Mouse (Mus musculus) cerebellum, adult 11 months (tissue): Measurements from ENCODE around the gene Fbxl8.

Experiments
- DNase-seq: peaks from one replicate; pipeline ENCODE4 v3.0.0; 2022

Gene Fbxl8

DNA sequence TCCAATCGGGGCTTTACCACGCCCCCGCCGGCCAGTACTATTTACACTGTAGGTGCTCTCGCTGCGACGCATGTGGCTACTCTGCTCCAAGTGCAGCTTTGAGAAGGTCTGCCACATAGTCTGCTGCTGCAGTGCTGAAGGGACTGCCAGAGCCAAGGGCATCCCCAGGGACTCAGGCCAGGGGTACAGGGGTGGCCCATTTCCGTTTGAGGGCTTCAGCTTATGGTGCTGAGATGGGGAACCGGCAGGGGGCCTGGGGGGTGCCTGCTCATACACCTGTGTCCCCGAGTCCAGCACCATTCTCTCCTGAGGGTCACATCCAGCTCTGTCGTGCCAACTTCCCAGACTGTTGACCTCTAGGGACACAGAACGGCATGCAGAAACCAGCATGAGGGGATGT lies 21.1 kb downstream of the Fbxl8 start:
- no peak for DNase-seq

DNA sequence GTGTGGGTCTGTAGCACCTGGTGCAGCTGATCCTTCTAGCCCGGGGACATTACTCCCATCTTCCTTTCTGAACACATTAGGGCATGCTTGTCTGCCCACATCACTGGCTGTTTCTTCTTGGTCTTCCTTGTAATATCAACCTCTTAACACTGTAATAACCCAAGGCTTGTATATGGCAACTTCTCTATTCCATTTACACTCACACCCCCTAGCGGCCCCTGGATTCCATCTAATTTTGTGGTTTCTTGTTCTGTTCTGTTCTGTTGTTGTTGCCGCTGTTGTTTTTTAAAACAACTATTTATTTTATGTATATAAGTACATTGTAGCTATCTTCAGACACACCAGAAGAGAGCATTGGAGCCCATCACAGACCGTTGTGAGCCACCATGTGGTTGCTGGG lies 22.5 kb downstream of the Fbxl8 start:
- no peak for DNase-seq

DNA sequence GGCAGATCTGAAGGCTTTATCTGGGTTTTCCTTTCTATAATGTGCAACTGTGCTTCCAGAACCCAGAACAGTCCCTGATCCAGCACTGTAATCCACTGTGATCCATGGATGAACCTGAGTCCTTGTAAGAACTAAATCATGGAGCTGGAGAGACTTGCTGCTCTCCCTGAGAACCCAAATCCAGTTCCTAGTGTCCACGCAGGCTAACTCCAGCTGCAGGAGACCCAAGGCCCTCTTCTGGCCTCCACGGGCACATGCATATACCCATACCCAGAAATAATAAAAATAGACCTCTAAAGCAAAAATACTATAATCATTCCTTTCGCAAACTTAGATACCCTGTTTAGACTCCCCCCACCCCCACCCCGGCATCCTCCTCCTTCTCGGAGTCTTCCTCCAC lies 23.8 kb downstream of the Fbxl8 start:
- no peak for DNase-seq

DNA sequence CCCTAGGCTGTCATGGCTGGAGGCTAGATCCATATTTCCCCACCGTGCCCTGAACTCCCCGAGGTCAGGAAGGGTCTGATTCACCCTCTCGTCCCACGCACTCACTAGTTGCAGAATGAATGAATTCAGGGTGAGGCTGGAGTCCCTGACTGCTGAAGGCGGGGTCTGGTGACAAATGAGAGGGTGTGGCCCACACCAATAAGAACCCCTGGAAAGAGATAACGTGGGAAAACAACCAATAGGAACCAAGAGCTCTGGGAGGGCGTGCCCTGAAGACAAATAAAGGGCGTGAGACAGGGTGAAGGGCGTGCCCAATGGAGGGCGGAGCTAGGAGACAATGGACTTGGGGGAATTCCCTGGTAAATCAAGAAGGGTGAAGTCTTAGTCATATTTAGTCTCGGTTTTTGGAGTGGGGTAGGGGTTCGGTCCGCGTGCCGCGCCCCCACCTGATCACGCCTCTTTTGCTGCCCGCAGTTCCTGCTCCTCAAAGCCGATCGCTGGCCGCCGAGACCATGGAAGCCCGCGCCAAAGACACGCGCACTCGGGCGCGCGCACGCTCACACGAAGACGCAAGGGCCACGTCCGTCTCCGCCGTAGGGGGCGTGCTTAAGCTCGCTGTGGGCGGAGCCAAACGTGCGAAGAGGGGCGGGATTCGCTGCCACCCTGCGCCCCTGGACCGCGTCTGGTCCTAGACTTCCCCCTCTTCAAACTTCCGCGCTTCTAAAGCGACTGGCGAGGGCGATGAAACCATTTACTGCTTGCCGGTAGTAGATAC lies 24.7 kb downstream of the Fbxl8 start:
- peak; percentile 96 for DNase-seq

DNA sequence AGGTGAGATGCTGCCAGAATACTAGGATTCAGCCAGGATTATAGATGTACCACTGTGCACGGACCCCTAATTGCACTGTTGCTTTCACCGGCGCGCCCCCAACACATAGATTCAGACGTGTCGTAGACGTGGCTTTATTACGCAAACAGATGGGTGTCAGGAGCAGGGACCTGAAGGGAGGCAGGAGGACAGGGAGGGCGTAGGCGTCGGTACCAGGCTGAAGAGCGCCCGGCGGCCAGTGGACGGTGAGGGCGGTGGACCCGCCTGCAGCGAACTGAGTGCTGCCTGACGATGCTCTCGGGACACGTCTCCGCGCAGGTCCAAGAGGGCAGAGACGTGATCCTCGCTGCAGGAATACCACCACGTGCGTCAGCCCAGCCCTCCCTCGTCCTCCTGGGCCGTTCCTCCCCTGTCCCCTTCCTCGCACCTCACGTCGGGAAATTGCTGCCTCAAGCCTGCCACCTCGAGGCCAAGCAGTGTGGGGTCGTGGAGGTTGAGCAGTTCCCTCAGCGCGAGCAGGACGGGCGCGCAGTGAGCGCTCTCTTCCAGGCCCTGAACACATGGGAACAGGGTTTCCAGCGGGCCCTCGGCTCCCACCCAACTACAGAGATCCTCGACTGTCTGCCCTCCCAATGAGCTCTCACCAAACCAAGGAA lies 25.5 kb downstream of the Fbxl8 start, which contains the start of gene 4931428F04Rik:
Gene 4931428F04Rik (minus strand): TSS at position 60 of the 656 bp plus-strand sequence.
- peak; percentile 69 for DNase-seq

DNA sequence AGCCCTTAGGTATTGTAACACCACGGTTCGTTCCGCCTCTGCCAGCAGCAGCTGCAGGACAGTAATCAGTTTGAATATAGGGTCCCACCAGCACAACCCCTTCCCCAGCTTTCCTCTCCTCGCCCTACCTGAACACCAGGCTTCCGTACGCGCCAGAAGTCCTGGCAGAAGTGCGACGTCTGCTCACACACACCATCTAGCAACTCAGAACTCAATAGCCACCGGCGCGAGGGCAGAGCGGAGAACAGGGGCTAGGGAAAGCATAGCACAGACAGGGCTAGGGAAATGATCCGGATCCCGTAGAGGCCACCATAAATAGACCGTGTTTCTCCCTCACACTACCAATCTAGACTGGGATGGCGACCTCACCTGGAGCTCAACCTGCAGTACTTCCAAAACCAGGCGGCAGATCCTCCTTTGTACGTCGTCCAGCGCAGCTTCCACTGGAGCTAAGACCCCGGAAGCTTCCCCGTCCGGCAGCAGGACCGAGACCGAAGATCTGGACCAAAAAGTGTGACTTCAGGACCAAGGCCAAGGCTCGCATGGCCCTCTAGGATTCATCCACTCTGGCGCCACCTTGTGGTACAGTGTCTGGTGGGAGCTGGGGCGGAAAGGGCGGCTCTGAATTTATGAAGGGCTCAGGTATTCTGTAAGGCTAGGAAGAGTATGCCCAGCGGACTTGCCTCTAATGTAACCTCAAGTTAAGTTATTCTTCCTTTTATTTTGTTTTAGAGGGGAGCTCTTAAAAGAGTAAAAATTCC lies 26.3 kb downstream of the Fbxl8 start:
- peak; percentile 87 for DNase-seq

DNA sequence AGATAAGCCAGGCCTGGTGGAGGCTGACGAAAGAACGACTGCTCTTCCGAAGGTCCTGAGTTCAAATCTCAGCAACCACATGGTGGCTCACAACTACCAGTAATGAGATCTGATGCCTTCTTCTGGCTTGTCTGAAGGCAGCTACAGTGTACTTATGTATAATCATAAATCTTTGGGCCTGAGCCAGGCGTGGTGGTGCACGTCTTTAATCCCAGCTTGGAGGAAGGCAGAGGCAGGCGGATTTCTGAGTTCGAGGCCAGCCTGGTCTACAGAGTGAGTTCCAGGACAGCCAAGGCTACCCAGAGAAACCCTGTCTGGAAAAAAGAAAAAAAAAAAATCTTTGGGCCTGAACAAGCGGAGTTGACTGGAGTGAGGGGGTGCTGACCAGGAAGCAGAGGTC lies 26.9 kb downstream of the Fbxl8 start:
- DNase-seq: peak; percentile 39

DNA sequence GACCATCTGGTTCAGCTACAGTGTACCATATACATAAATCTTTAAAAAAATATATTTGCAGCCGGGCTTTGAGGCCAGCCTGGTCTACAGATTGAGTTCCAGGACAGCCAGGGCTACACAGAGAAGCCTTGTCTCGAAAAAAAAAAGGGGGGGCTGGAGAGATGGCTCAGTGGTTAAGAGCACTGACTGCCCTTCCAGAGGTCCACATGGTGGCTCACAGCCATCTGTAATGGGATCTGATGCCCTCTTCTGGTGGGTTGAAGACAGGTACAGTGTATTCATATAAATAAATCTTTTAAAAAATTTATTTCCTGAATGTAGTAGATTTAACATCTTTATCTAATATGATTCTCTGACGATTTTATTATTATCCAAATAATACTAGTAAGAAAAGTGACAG lies 27.4 kb downstream of the Fbxl8 start:
- DNase-seq: peak; percentile 26

DNA sequence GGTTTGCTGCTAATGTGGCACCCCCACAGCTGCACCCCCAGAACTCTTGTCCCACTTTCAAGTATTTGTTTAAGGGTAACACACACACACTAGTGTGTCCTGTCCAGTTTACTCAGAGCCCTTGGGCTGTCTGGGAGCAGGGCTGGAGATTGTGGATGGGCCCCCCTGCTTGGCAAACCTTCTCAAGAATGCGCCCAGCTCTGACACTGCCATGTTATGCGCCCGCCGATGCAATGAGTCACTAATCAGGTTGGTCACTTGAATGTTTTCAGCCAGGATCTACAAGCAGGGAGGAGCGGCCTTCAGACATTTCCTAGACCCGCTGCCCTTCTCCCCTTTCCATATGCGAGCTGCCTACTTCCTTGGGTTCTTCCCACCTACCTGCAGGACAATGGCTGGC lies 28.0 kb downstream of the Fbxl8 start:
- DNase-seq: peak; percentile 37

DNA sequence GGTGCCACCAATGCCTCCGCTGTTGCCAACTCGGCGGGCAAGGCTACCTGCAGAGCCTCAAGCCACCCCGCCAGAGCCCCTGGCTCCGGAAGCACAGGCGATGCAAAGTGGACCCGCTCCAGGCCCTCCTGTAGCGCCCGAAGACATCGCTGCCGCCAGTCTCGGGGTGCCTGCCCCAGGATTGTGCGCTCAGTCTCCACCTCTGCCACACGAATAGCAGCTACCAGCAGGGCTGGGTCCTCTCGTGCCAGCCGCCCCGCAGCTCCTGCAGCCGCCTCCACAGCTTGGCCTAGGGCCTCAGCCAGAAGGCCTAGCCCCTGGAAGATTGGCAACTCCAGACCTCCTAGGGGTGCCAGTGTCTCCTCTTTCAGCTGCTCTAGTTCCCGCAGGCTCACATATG lies 29.0 kb downstream of the Fbxl8 start:
- DNase-seq: peak; percentile 84

DNA sequence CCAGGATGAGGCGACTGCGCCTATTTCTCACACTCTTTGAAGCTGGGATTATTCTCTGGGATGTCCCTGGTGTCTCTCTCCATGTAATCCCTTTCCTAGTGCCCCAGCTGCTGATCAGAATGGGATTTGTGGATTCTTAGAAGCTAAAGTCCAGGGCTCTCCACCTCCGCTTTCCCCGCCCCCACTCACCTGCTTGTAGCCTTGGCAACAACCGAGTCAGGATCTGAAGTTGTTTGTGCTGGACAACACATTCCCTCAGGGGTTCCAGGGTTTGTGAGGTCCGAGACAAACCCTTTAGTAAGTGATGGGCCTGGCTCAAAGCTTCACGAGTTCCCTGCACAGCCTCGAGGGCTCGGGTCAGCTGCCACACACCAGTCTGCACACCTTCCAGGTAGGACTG lies 30.3 kb downstream of the Fbxl8 start:
- no peak for DNase-seq

DNA sequence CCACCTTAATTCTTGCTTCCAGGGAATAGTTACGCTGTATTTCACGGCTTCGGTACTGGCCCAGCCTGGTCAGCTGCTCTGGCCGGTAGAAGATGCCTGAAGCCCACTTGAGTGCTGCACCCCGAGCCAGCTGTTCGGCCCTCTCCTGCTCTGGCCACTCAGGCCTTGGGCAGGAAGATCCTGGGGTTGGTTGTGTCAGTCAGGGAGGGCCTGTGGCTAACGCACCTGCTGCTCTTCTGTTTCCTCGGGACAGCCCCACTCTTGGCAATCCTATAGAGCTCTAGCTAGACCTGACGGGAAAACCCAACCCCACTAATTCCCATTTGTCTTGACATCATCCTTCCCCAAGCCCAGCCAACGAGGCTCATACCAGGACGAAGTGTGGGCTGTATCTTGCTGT lies 30.8 kb downstream of the Fbxl8 start:
- DNase-seq: peak; percentile 27

DNA sequence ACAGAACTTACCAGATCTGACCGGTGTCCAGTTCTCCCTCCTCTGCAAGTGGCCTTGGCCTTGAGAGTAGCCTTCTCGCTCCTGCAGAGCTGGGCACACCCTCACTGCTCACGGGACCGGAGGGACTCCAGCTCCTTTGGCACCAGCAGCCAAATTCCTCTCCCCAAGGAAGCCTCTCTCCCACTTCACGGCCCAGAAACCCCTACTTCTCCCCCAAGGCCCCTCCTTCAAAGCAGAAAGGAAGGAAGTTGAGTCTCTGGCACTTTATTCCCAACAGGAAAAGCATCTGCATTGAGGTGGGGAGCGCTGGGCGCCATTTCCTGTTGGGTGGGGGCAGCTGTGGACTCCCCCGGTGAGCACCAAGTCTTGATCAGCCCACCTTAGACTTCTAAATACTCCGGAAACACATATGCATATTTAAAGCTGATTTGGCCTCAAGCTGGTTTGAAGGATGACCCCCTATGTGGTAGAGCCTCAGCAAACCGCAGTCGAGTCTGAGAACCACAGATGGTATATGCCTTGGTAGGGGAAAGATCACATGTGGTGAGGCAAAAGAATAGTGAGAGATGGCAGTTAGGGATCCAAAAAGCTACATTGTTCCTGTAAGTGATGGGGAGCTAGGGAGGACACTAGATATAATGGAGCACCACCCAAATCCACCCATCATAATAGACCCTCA lies 31.6 kb downstream of the Fbxl8 start, which contains the start of gene Exoc3l:
Gene Exoc3l (minus strand): TSS at position 207 of the 679 bp plus-strand sequence.
- DNase-seq: no peak

DNA sequence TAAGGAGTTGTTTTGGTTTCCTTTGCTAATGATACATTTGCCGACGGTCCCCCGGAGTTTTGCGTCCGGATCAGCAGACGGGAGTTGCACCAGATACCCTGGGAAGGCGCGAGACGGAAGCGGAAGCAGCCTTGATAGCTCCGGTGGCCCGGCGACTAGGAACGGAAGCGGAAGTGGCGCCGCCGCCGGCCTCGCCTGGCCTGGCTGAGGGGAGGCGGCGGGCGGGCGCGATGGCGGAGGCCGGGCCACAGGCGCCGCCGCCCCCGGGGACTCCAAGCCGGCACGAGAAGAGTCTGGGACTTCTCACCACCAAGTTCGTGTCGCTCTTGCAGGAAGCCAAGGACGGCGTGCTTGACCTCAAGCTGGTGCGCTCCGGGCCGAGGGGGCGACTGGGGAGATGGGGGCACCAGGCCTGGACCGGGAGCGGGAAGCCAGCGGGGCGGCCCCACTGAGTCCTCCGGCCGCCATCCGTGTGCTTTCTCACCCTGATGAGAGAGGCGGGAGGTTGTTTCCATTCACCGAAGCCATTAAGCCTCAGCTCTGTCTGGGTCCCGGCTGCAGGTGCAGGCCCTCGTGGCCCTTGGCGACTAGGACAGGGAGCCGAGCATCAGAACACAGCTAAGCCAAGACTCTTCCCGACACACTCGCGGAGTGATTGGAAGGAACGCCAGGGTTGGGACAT lies 33.2 kb downstream of the Fbxl8 start, which contains the start of gene E2f4:
Gene E2f4 (plus strand): TSS at position 153 of the 682 bp plus-strand sequence.
- DNase-seq: peak; percentile 87

DNA sequence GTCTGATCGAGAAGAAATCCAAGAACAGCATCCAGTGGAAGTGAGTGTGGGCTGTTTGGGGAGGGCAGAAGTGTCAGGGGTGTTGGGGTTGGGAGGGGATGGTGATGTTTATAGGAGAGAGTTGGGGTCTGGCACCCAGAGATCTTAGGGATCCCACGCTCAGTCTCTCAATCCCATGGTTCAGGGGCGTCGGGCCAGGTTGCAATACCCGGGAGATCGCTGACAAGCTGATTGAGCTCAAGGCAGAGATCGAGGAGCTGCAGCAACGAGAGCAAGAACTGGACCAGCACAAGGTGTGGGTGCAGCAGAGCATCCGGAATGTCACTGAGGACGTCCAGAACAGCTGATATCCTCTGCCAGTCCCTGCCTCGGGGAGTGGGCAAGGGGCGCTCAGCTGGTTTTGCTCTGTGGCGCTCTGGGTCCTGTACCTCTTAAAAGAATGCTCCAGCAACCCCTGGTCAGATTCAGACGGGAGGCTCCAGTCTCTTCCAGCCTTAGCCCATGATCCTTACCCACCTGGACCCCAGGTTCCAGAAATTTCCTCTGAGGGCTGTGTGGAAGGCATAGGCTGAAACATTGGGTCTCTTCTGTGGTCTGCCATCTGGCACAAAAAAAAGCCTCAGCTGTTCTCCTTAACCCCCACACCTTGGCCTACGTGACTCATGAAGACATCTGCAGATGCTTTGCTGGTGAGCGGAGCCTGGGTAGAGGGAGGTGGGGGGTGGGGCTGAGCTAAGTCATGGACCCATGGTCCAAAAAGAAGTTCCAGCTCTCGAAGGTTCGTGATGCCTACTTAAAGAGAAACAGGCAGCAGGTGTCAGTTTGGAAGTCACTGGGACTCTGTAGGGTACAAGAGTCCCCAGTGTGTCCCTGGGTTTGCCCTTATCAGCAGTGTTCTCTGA lies 34.2 kb downstream of the Fbxl8 start:
- DNase-seq: peak; percentile 25

DNA sequence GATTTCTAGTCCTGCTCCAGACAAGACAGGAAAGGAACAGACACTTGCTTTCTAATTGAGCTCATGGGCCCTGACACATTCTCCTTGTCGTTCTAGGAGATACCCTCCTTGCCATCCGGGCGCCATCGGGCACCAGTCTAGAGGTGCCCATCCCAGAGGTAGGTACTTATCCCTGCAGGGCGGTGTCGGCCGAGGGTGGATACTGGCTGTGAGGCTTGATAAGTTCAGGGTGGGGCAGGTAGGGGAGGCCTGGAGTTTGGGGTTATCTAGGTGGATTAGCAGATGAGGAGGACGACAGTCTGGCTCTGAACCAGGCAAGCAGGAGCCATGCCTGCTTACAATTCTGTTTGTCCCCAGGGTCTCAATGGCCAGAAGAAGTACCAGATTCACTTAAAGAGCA lies 35.5 kb downstream of the Fbxl8 start:
- peak; percentile 25 for DNase-seq

DNA sequence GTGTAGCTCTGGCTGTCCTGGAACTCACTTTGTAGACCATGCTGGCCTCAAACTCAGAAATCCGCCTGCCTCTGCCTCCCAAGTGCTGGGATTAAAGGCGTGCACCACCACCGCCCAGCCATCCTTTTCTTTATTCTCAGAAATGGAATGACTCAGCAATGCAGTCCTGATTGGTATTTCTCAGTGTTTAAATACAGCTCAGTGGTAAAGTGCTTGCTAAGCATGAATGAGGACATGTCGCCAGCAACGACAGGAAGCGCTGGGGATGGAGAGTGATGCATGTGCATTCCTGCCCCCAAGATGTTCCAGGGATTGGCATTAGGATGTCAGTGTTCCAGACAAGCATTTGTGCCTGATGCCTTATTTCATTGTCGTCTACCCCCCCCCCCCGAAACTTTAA lies 38.9 kb downstream of the Fbxl8 start:
- no peak for DNase-seq

DNA sequence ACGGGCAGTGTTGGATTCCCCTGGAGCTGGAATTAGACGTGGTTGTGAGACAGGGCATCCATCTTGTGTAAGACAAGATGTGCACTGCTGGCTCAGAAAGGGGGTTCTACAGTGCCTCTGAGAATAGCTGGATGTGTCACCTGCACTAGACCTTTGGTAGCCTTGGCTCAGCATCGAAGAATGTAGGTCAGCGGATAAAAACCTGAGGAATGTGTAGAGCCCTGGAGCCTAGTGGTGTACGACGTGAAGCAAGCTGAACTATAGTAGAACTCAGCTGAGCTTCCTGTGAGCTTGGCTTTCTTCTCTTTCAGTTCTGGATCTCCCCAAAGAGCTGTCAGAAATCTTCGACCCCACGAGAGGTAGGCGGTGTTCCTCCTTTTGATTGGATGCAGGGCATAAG lies 39.4 kb downstream of the Fbxl8 start:
- no peak for DNase-seq

DNA sequence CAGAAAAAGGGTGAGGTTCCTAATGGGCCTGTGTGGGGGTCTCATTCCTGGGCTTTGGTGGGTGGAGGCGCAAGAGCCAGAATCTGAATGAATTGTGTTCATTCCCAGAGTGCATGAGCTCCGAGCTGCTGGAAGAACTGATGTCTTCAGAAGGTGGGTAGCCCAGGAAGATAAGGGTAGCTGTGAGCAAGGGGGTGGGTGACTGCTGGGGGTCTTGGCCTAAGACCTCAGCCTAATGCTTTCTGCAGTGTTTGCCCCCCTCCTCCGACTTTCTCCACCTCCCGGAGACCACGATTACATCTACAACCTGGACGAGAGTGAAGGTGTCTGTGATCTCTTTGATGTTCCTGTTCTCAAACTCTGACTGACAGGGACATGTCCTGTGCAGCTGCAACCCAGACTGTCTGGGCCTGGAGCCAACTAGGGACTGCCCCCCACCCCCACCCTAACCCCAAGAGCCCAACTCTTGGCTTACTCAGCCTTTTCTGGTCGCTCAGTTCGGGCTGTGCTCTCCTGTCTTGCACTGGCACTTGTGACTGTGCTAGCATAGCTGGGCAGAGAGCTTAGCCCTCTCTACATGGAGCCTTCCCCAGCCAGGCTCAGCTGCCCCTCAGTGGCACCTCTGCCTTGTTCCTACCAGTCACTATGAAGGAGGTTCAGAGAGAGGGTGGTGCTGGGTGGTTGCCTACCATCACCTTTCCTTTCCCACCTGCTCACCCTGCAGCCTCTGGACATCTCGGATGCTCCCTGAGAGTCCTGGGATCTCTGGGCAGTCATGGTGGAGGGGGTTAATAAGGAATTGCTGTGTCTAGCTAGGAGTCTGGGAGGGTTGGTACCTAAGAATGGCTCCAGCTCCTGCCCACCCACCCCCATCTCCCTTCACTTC lies 40.1 kb downstream of the Fbxl8 start:
- DNase-seq: peak; percentile 22
